Mouse (Mus musculus) hindbrain, embryonic 10.5 days (tissue): ENCODE results near the gene Sh3bgr. TPM values are rescaled to one million over a fixed set of nuclear protein-coding genes. Genes with fewer than 3 reads are reported as not detected.
A peak's percentile ranks its signal among the peaks of the same experiment; 100 is the strongest.

Source experiments
- DNase-seq: peaks from one replicate; pipeline ENCODE4 v3.0.0-alpha.2; 2017; ENCODE audit warnings: low spot score
- H3K27ac ChIP-seq: fragments of 300-500 bp; sonication (generic); 2 replicates; pipeline ENCODE4 v1.5.1; 2016; ENCODE audit warnings: mild to moderate bottlenecking, moderate library complexity
- H3K27me3 ChIP-seq: fragments of 300-500 bp; sonication (generic); 2 replicates; pipeline ENCODE4 v1.6.1; 2016; ENCODE audit warnings: mild to moderate bottlenecking; ENCODE audit not compliant: poor library complexity, insufficient read depth, severe bottlenecking
- H3K36me3 ChIP-seq: fragments of 300-500 bp; sonication (generic); 2 replicates; pipeline ENCODE4 v1.6.1; 2016; ENCODE audit warnings: mild to moderate bottlenecking, moderate library complexity
- H3K4me1 ChIP-seq: fragments of 300-500 bp; sonication (generic); replicated peaks from 2 replicates; pipeline ENCODE4 v1.6.1; 2016; ENCODE audit warnings: mild to moderate bottlenecking
- H3K4me3 ChIP-seq: fragments of 300-500 bp; sonication (generic); 2 replicates; pipeline ENCODE4 v1.5.1; 2016; ENCODE audit warnings: mild to moderate bottlenecking, moderate library complexity
- H3K9me3 ChIP-seq: fragments of 300-500 bp; sonication (generic); 2 replicates; pipeline ENCODE4 v1.6.1; 2016; ENCODE audit warnings: mild to moderate bottlenecking, moderate library complexity
- WGBS: fragments of 180-500 bp; shearing (Covaris S2); methylation state at CpG from one replicate; pipeline ENCODE4 v1.1.7; 2016; 5-methylcytosine and 5-hydroxymethylcytosine counted together
- polyA plus RNA-seq: library from polyadenylated mRNA; unstranded; fragments of >200 nt; fragmentation: Nextera tagmentation; extraction: Ambion mirVana; gene quantifications from 2 replicates; pipeline ENCODE4 v1.2.1, GENCODE M21; 2016

Gene Sh3bgr
- polyA plus RNA-seq, result 3.3 and 3.6 TPM in 2 replicates

DNA sequence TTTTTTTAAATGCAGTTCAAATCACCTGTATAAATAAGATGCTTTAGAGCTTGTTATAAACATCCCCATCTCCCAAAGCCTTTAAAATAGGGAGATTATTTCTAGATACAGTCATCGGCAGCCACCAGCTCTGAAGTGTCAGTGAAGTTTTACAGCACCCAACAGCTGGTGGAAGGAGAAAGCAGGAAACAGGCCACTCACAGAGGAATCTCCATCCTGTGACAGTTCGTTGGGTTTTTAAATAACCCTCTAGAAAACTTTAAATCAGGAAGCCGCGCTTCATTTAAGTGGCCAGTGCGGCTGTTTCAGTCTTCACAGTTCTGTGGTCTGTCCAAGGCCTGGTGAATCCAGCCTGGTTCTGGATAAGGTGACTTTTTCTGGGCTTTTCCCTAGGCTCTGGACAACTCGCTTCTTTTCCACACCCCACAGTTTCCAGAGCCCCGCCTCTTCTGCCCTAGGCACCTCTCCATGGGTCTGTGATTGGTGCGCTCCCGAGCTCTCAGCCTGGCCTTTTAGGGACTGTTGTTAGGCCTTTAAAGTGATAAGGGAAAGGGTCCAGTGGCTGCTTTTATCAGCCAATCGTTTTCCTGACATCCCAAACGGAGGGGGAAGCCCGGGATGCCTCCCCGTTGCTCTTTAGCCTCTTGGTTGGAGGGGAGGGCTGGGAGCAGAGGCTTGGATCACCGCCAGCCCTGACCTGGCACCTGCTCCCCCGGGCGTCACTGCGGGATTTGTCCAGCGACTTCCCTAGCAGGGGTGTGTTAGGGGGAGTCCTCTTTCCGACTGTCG, at the start of gene Sh3bgr:
Sh3bgr (plus strand) TSS at position 538 of the 789 bp plus-strand sequence.
- Histone ChIP-seq H3K27me3 (peaks cover 3% of the 10 kb centered on the region; the same call in 1 of the 2 replicates), H3K4me3 (peak within 1 kb of the TSS; percentile 50), H3K36me3 (no peaks in the 10 kb centered on the region), H3K27ac (peak within 1 kb of the TSS; percentile 78), H3K4me1 (peaks cover 17% of the 10 kb centered on the region), H3K9me3 (no peaks in the 10 kb centered on the region)
- 11% methylated on average over 20 of the region's 20 CpGs for whole genome bisulfite sequencing
- DNase-seq, result peak; percentile 70

- WGBS, result 77% methylated on average over 4 of the region's 4 CpGs
- DNase-seq, result no peak
- Histone ChIP-seq H3K27me3 (no peaks in the 10 kb centered on the region), H3K9me3 (no peaks in the 10 kb centered on the region), H3K27ac (no peak overlapping the region), H3K4me3 (no peak overlapping the region), H3K36me3 (peaks cover 50% of the 10 kb centered on the region), H3K4me1 (peaks cover 12% of the 10 kb centered on the region)
These were observed 49.3 kb upstream of the Sh3bgr start for GRCm38 (mm10) chr16:96150995-96151394.

DNA sequence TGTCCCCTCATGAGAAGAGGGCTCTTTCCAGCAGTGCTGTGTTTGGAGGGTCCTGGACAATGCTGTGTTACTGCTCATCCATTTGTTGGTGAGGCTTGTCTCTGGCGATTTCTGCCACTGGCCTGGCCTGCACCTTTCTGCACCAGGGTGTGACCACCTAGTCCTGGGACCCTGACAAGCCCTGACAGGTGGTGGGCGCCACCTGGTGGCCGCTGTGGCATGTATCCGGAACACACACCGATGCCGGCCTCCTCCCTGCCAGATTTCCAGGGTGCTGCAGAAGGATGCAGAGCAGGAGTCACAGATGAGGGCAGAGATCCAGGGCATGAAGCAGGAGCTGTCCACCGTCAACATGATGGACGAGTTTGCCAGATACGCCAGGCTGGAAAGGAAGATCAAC, 48.7 kb upstream of the Sh3bgr start:
- 29% methylated on average over 9 of the region's 9 CpGs for WGBS
- Histone ChIP-seq H3K4me1 (peaks cover 7% of the 10 kb centered on the region), H3K9me3 (no peaks in the 10 kb centered on the region), H3K36me3 (peaks cover 52% of the 10 kb centered on the region), H3K27me3 (no peaks in the 10 kb centered on the region), H3K4me3 (no peak overlapping the region), H3K27ac (no peak overlapping the region)
- DNase-seq, result peak; percentile 81

DNA sequence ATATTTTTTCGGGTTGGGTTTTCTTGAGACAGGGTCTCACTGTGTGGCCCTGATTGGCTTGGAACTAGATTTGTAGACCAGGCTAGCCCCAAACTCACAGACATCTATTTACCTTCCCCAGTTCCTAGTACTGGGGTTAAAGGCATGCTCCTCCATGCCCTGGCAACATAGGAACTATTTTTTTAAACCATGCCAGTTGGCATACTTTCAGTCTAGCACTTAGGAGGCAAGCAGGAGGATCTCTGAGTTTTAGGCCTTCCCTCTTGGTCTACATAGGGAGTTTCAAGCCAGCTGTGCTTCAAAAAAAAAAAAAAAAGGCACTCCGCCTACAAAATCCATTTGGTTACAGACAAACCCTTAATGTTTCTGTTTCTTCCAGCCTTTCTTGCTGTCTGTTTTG, 45.8 kb upstream of the Sh3bgr start:
- peaks cover 58% of the 10 kb centered on the region for H3K36me3 ChIP-seq

DNA sequence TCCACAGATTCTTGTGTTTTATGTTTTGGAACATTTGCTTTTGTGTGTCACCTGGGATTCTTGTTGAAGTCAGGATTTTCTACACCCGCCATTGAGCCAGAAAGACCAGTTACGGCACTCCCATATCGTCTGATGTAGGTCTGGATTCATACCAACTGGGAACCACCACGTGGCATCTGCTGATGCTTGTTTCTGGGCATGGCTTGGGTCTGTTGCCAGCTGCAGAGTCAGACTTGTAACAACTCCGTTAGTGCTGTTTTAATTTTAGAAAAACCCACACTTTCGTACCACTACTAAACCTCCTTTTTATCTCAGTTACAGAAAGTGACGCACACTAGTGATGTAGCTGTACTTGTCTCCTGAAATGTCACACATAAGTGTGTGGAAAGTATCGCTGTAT, 44.2 kb upstream of the Sh3bgr start:
- WGBS, result 91% methylated on average over 8 of the region's 8 CpGs
- DNase-seq, result no peak
- Histone ChIP-seq H3K36me3 (peaks cover 58% of the 10 kb centered on the region), H3K27me3 (no peaks in the 10 kb centered on the region), H3K4me1 (peaks cover 17% of the 10 kb centered on the region), H3K27ac (no peak overlapping the region), H3K4me3 (no peak overlapping the region), H3K9me3 (no peaks in the 10 kb centered on the region)

More for the DNA sequence above, 45.8 kb upstream of the Sh3bgr start:
- Histone ChIP-seq H3K4me1 (peaks cover 13% of the 10 kb centered on the region), H3K9me3 (no peaks in the 10 kb centered on the region), H3K27me3 (no peaks in the 10 kb centered on the region), H3K27ac (no peak overlapping the region), H3K4me3 (no peak overlapping the region)
- 90% methylated on average over 2 of the region's 2 CpGs for WGBS
- no peak for DNase-seq

GRCm38 (mm10) chr16:96157171-96157570, 43.1 kb upstream of the Sh3bgr start:
- H3K4me1 ChIP-seq, result peaks cover 17% of the 10 kb centered on the region
- no peaks in the 10 kb centered on the region for H3K9me3 ChIP-seq
- 93% methylated on average over 11 of the region's 11 CpGs for WGBS
- no peaks in the 10 kb centered on the region for H3K27me3 ChIP-seq
- H3K4me3 ChIP-seq, result no peak overlapping the region
- H3K27ac ChIP-seq, result no peak overlapping the region
- peaks cover 52% of the 10 kb centered on the region for H3K36me3 ChIP-seq
- DNase-seq, result no peak

- Histone ChIP-seq H3K27ac (peak overlapping the region; percentile 95), H3K36me3 (peaks cover 38% of the 10 kb centered on the region), H3K27me3 (no peaks in the 10 kb centered on the region), H3K9me3 (no peaks in the 10 kb centered on the region), H3K4me1 (peaks cover 17% of the 10 kb centered on the region), H3K4me3 (peak overlapping the region; percentile 70)
- 66% methylated on average over 12 of the region's 12 CpGs for WGBS
- DNase-seq, result peak; percentile 6
These were observed 41.7 kb upstream of the Sh3bgr start for GRCm38 (mm10) chr16:96158511-96159080.

DNA sequence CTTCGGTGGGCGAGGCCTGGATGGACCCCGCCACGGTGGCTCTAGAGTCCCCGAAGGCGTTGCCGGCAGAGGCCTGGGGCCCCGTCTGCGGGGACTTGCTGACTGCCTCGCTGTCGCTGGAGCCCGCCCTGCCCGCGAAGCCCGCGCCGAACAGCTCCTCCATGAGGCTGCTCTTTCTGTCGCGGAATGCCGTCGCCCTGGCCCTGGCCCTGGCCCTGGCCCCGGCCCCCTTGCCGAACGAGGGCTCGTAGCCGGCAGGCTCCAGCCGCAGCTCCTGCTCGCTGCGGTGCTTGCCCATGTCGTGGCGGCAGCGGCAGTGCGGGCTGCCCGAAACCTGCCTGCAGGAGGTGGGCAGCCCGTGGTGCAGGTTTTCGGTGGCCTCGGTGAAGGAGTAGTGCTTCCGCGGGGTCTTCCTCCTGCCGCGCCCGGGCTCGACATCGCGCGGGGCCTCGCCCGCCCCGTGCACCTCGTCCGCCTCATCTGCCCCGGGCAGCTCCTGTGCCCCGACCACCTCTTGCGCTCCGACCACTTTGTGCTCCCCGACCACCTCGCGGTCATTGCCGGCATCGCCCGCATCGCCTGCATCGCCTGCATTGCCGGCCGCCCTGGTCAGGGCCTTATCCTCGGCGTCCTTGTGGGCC, 41.0 kb upstream of the Sh3bgr start:
- Histone ChIP-seq H3K4me3 (peak overlapping the region; percentile 70), H3K36me3 (peaks cover 32% of the 10 kb centered on the region), H3K9me3 (no peaks in the 10 kb centered on the region), H3K27ac (peak overlapping the region; percentile 95), H3K4me1 (peaks cover 17% of the 10 kb centered on the region), H3K27me3 (no peaks in the 10 kb centered on the region)
- DNase-seq, result peak; percentile 86
- WGBS, result under 1% methylated on average over 67 of the region's 67 CpGs

DNA sequence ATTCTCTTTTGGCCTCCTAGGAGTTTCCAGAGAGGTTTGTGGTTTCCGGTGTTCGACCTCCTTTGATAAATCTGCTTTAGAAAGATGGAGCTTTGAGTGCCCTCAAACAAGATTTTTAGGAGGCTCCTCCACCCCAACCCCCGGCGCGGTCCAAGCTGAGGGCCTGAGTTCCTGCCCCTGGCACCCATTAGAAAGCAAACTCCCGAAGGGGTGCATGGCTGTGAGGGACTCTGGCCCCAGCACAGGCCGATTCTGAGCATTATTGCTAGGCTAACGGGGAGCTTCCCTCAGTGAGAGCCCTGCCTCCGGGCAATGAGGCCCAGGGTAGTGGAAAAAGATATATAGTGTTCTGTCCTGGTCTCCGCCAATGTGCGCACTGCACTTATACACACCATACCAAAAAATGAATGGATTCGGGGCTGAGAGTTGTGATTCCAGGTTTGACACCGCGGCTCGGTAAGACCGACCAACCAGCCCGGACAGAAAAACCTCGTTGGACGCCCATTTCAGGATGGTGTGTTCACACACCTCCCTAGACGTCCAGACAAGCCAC, 40.4 kb upstream of the Sh3bgr start:
- WGBS, result 86% methylated on average over 20 of the region's 20 CpGs
- H3K9me3 ChIP-seq, result no peaks in the 10 kb centered on the region
- H3K27me3 ChIP-seq, result no peaks in the 10 kb centered on the region
- H3K36me3 ChIP-seq, result peaks cover 26% of the 10 kb centered on the region
- DNase-seq, result no peak
- peaks cover 17% of the 10 kb centered on the region for H3K4me1 ChIP-seq
- peak overlapping the region; percentile 95 for H3K27ac ChIP-seq
- H3K4me3 ChIP-seq, result peak overlapping the region; percentile 70; the same call in 1 of the 2 replicates

DNA sequence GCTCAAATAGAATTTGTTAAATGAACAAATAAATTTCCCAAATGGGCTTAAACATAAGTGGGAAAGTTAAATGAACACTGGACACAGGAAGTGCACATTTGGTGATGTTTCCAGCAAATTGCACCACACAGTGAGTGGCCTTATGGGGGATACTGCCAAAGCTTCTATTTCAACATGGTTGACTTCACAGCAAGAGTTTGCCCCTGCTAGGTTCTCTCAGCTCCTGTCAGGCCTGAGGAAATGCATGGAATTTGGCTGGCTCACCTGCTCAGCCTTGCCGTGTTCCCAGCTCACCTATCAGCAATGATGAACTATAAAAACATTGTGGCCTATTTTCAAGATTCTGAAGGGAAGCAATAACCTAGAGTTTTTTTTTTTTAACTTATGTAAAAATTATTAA, 39.3 kb upstream of the Sh3bgr start:
- whole genome bisulfite sequencing, result 83% methylated on average over 1 of the region's 1 CpGs

DNA sequence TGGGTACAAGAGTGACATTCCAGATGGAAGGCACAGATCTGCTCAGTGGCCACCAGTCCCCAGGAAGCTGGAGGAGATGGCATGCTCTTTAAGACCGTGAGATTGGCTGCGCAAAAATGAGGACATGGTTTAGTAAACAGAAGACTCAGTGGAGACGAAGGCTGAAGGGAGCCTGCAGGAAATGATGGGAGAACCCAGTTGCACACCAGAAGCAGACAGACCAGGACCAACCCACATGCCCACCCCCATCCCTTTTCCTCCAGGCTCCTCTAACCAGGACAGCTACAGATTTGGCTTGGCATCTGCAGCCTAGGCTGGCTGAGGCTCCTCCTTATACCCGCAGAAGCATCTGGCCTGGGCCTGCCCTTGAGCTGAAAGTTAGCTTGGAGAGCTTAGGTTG, 38.9 kb upstream of the Sh3bgr start:
- H3K4me1 ChIP-seq, result peaks cover 17% of the 10 kb centered on the region
- no peaks in the 10 kb centered on the region for H3K27me3 ChIP-seq
- H3K4me3 ChIP-seq, result no peak overlapping the region
- no peaks in the 10 kb centered on the region for H3K9me3 ChIP-seq
- H3K27ac ChIP-seq, result no peak overlapping the region
- 95% methylated on average over 4 of the region's 4 CpGs for WGBS
- no peak for DNase-seq
- H3K36me3 ChIP-seq, result peaks cover 12% of the 10 kb centered on the region

More for the DNA sequence above, 39.3 kb upstream of the Sh3bgr start:
- no peak for DNase-seq
- peaks cover 15% of the 10 kb centered on the region for H3K36me3 ChIP-seq
- no peak overlapping the region for H3K4me3 ChIP-seq
- peaks cover 17% of the 10 kb centered on the region for H3K4me1 ChIP-seq
- no peak overlapping the region for H3K27ac ChIP-seq
- H3K27me3 ChIP-seq, result no peaks in the 10 kb centered on the region
- no peaks in the 10 kb centered on the region for H3K9me3 ChIP-seq

- Histone ChIP-seq H3K9me3 (no peaks in the 10 kb centered on the region), H3K36me3 (no peaks in the 10 kb centered on the region), H3K27ac (no peak overlapping the region), H3K4me1 (no peaks in the 10 kb centered on the region), H3K4me3 (no peak overlapping the region), H3K27me3 (no peaks in the 10 kb centered on the region)
- DNase-seq, result no peak
- 89% methylated on average over 4 of the region's 4 CpGs for WGBS
These were observed 34.5 kb upstream of the Sh3bgr start for GRCm38 (mm10) chr16:96165723-96166264.
